Mouse (Mus musculus): ENCODE results near the gene Trappc6a. TPM values are rescaled to one million over a fixed set of nuclear protein-coding genes. Genes with fewer than 3 reads are reported as not detected.

Gene Trappc6a
- polyA plus RNA-seq, 1 experiment from 2014 or later, result 64.1 TPM

GRCm38 (mm10) chr7:19532240-19532639 lies 24.0 kb downstream of the Trappc6a start:
- H3K4me1 ChIP-seq, result no peaks in the 10 kb centered on the region
- H3K4me3 ChIP-seq, result no peak overlapping the region
- ATAC-seq (ENCODE audit: insufficient number of reproducible peaks, insufficient read depth, low FRiP score, low TSS enrichment, low read depth), result 0 out of 2 replicates have a peak, but pooled peaks have one; percentile 1
- no peak overlapping the region for H3K27ac ChIP-seq
- no peaks in the 10 kb centered on the region for H3K27me3 ChIP-seq
- H3K9ac ChIP-seq, result no peak overlapping the region
- peaks cover 73% of the 10 kb centered on the region for H3K36me3 ChIP-seq
- WGBS, result 88% methylated on average over 14 of the region's 14 CpGs
- H3K9me3 ChIP-seq, result no peaks in the 10 kb centered on the region
- H3K4me2 ChIP-seq, result no peak overlapping the region

- no peaks in the 10 kb centered on the region for H3K9me3 ChIP-seq
- H3K27ac ChIP-seq, result no peak overlapping the region
- no peaks in the 10 kb centered on the region for H3K27me3 ChIP-seq
- peaks cover 68% of the 10 kb centered on the region for H3K36me3 ChIP-seq
- ATAC-seq (ENCODE audit: insufficient number of reproducible peaks, insufficient read depth, low FRiP score, low TSS enrichment, low read depth), result no peak
- no peak overlapping the region for H3K4me3 ChIP-seq
- no peak overlapping the region for H3K9ac ChIP-seq
- 96% methylated on average over 10 of the region's 10 CpGs for WGBS
- H3K4me2 ChIP-seq, result no peak overlapping the region
- no peaks in the 10 kb centered on the region for H3K4me1 ChIP-seq
Measured at GRCm38 (mm10) chr7:19534676-19535075, 26.5 kb downstream of the Trappc6a start.

- no peak overlapping the region for H3K9ac ChIP-seq
- H3K4me3 ChIP-seq, result no peak overlapping the region
- no peak overlapping the region for H3K4me2 ChIP-seq
- peaks cover 9% of the 10 kb centered on the region for H3K36me3 ChIP-seq
- H3K9me3 ChIP-seq, result no peaks in the 10 kb centered on the region
- H3K27me3 ChIP-seq, result no peaks in the 10 kb centered on the region
- peaks cover 21% of the 10 kb centered on the region for H3K4me1 ChIP-seq
- ATAC-seq (ENCODE audit: insufficient number of reproducible peaks, insufficient read depth, low FRiP score, low TSS enrichment, low read depth), result no peak
- WGBS, result 93% methylated on average over 2 of the region's 2 CpGs
- H3K27ac ChIP-seq, result no peak overlapping the region
Measured at GRCm38 (mm10) chr7:19540771-19541566, 32.8 kb downstream of the Trappc6a start.

GRCm38 (mm10) chr7:19541681-19542154 lies 33.5 kb downstream of the Trappc6a start:
- no peak overlapping the region for H3K27ac ChIP-seq
- H3K9me3 ChIP-seq, result no peaks in the 10 kb centered on the region
- ATAC-seq (ENCODE audit: insufficient number of reproducible peaks, insufficient read depth, low FRiP score, low TSS enrichment, low read depth), result no peak
- H3K4me3 ChIP-seq, result no peak overlapping the region
- 76% methylated on average over 7 of the region's 7 CpGs for WGBS
- H3K9ac ChIP-seq, result peak overlapping the region; percentile 46; the same call in 1 of the 2 replicates
- 0 out of 2 replicates have a peak, but pooled peaks cover 5% of the 10 kb centered on the region for H3K36me3 ChIP-seq
- H3K4me2 ChIP-seq, result no peak overlapping the region
- H3K4me1 ChIP-seq, result peaks cover 29% of the 10 kb centered on the region
- H3K27me3 ChIP-seq, result no peaks in the 10 kb centered on the region

- no peak for ATAC-seq (ENCODE audit: insufficient number of reproducible peaks, insufficient read depth, low FRiP score, low TSS enrichment, low read depth)
- Histone ChIP-seq H3K36me3 (0 out of 2 replicates have a peak, but pooled peaks cover 5% of the 10 kb centered on the region), H3K9me3 (no peaks in the 10 kb centered on the region), H3K27ac (peak overlapping the region; percentile 48), H3K4me3 (no peak overlapping the region), H3K27me3 (no peaks in the 10 kb centered on the region), H3K9ac (peak overlapping the region; percentile 46; the same call in 1 of the 2 replicates), H3K4me1 (peaks cover 34% of the 10 kb centered on the region), H3K4me2 (no peak overlapping the region)
- 69% methylated on average over 8 of the region's 8 CpGs for WGBS
Measured at GRCm38 (mm10) chr7:19542155-19542691, 34.0 kb downstream of the Trappc6a start.

- no peak for ATAC-seq (ENCODE audit: insufficient number of reproducible peaks, insufficient read depth, low FRiP score, low TSS enrichment, low read depth)
Measured at GRCm38 (mm10) chr7:19543584-19543983, 35.4 kb downstream of the Trappc6a start.

GRCm38 (mm10) chr7:19546007-19546406 lies 37.8 kb downstream of the Trappc6a start:
- H3K4me2 ChIP-seq, result no peak overlapping the region
- 38% methylated on average over 3 of the region's 3 CpGs for WGBS

More at GRCm38 (mm10) chr7:19543584-19543983, 35.4 kb downstream of the Trappc6a start:
- Histone ChIP-seq H3K27ac (no peak overlapping the region), H3K9ac (0 out of 2 replicates have a peak overlapping the region, but pooled peaks have one; percentile 0), H3K27me3 (no peaks in the 10 kb centered on the region), H3K4me3 (no peak overlapping the region), H3K9me3 (no peaks in the 10 kb centered on the region), H3K4me2 (no peak overlapping the region), H3K4me1 (peaks cover 34% of the 10 kb centered on the region), H3K36me3 (no peaks in the 10 kb centered on the region)
- 59% methylated on average over 6 of the region's 6 CpGs for WGBS

GRCm38 (mm10) chr7:19547344-19547969 lies 39.3 kb downstream of the Trappc6a start:
- Histone ChIP-seq H3K4me3 (no peak overlapping the region), H3K36me3 (peaks cover 8% of the 10 kb centered on the region; the same call in 1 of the 2 replicates), H3K9me3 (no peaks in the 10 kb centered on the region), H3K4me1 (peaks cover 26% of the 10 kb centered on the region), H3K27ac (no peak overlapping the region), H3K9ac (0 out of 2 replicates have a peak overlapping the region, but pooled peaks have one; percentile 21), H3K27me3 (no peaks in the 10 kb centered on the region), H3K4me2 (no peak overlapping the region)
- ATAC-seq (ENCODE audit: insufficient number of reproducible peaks, insufficient read depth, low FRiP score, low TSS enrichment, low read depth), result no peak
- WGBS, result 70% methylated on average over 2 of the region's 2 CpGs

More at GRCm38 (mm10) chr7:19546007-19546406, 37.8 kb downstream of the Trappc6a start:
- no peak overlapping the region for H3K27ac ChIP-seq
- no peaks in the 10 kb centered on the region for H3K27me3 ChIP-seq
- peaks cover 34% of the 10 kb centered on the region for H3K4me1 ChIP-seq
- H3K4me3 ChIP-seq, result no peak overlapping the region
- no peaks in the 10 kb centered on the region for H3K9me3 ChIP-seq
- ATAC-seq (ENCODE audit: insufficient number of reproducible peaks, insufficient read depth, low FRiP score, low TSS enrichment, low read depth), result no peak
- no peak overlapping the region for H3K9ac ChIP-seq
- H3K36me3 ChIP-seq, result 0 out of 2 replicates have a peak, but pooled peaks cover 2% of the 10 kb centered on the region

- ATAC-seq (ENCODE audit: insufficient number of reproducible peaks, insufficient read depth, low FRiP score, low TSS enrichment, low read depth), result no peak
- Histone ChIP-seq H3K9me3 (no peaks in the 10 kb centered on the region), H3K36me3 (peaks cover 25% of the 10 kb centered on the region), H3K27ac (no peak overlapping the region), H3K9ac (no peak overlapping the region), H3K4me3 (no peak overlapping the region), H3K4me2 (no peak overlapping the region), H3K27me3 (no peaks in the 10 kb centered on the region), H3K4me1 (peaks cover 23% of the 10 kb centered on the region)
- 85% methylated on average over 10 of the region's 10 CpGs for WGBS
Measured at GRCm38 (mm10) chr7:19549394-19549793, 41.2 kb downstream of the Trappc6a start.

GRCm38 (mm10) chr7:19551634-19552033 lies 43.4 kb downstream of the Trappc6a start:
- Histone ChIP-seq H3K36me3 (peaks cover 37% of the 10 kb centered on the region), H3K27ac (no peak overlapping the region), H3K4me3 (no peak overlapping the region), H3K9me3 (no peaks in the 10 kb centered on the region), H3K4me2 (no peak overlapping the region), H3K4me1 (peaks cover 17% of the 10 kb centered on the region), H3K27me3 (no peaks in the 10 kb centered on the region), H3K9ac (no peak overlapping the region)
- 71% methylated on average over 5 of the region's 5 CpGs for WGBS
- ATAC-seq (ENCODE audit: insufficient number of reproducible peaks, insufficient read depth, low FRiP score, low TSS enrichment, low read depth), result no peak

GRCm38 (mm10) chr7:19552443-19552842 lies 44.2 kb downstream of the Trappc6a start:
- H3K4me2 ChIP-seq, result no peak overlapping the region
- H3K9me3 ChIP-seq, result no peaks in the 10 kb centered on the region
- 84% methylated on average over 2 of the region's 2 CpGs for WGBS
- no peak overlapping the region; the same call in 1 of the 2 replicates for H3K9ac ChIP-seq
- no peak for ATAC-seq (ENCODE audit: insufficient number of reproducible peaks, insufficient read depth, low FRiP score, low TSS enrichment, low read depth)
- H3K27me3 ChIP-seq, result no peaks in the 10 kb centered on the region
- H3K36me3 ChIP-seq, result peaks cover 38% of the 10 kb centered on the region
- no peak overlapping the region for H3K4me3 ChIP-seq
- H3K27ac ChIP-seq, result no peak overlapping the region
- H3K4me1 ChIP-seq, result peaks cover 13% of the 10 kb centered on the region
